Mouse (Mus musculus): Measurements from ENCODE around the gene Lysmd1.

Lysmd1 gene

GRCm38 (mm10) chr3:95136336-95136735, 2.4 kb downstream of the Lysmd1 start:
- DNase-seq (ENCODE audit: extremely low spot score, low read depth, low spot score), result no peak

DNA sequence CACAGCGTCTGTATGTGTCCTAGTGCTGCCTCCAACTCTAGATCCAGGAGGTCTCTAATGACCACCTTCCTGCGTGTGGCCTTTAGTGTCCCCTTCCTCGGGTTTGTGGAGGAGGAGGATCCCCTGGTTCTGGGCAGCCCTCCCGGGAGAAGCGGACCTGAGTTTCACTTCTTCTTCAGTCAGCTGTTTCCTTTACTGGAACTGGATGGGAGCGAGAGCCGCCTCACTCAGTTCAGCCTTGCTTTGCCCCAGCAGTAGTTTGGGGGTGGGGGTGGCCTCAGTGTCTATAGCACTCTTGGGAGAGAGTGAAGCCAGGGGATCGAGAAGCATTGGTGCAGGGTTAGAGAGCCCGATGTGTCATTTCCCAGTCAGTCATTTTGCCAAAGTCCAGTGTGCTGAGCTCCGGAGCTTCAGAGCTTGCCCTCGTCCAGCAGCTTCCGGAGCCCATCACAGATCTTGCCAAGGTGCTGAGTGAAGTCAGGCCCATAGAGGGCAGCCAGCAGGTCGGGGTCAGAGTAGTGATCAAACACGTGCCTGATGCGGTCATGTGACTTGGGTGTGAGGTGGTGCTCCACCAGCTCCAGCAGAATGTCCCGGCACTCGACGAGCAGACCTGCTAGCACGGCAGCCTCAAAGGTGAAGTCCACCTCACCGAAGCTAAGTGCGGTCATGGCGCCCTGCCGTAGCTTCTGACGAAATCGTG, 5.8 kb downstream of the Lysmd1 start:
- no peak for DNase-seq (ENCODE audit: extremely low spot score, low read depth, low spot score)

GRCm38 (mm10) chr3:95140289-95140595, 6.4 kb downstream of the Lysmd1 start:
- no peak for DNase-seq (ENCODE audit: extremely low spot score, low read depth, low spot score)

GRCm38 (mm10) chr3:95140795-95141194, 6.9 kb downstream of the Lysmd1 start:
- no peak for DNase-seq (ENCODE audit: extremely low spot score, low read depth, low spot score)

- DNase-seq (ENCODE audit: extremely low spot score, low read depth, low spot score), result no peak
These were observed 7.6 kb downstream of the Lysmd1 start for GRCm38 (mm10) chr3:95141474-95141873.

DNA sequence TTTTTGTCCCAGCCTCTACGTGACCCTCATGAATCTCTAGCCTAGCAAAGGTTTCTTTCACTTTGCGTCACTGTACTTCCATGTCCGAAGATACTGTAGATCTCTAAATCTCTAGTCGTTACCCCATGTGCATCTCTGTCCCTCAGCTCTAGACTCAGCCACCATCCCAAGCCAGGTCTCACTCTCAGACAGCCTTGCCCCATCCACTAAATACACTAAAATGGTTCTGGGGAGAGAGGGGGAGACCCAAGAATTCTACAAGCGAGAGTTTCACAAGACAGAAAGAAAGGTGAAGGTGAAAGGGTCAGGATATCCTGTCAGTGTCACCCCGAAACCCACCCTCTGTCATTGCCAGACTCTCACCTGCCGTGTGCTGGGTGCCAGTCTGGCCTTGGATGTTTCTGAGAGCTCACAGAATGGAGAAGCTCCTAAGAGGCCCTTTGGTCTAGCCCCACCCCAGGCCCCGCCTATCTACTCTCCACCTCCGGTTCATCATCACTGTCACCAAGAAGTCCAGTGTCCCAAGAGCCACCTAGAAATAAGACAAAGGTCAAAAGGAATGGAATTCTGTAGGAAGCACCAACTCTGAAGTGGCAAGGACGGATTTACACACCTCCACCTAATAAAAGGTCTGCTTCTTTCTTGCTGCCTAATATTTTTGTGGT, 8.2 kb downstream of the Lysmd1 start, which contains the start of gene Tnfaip8l2:
Gene Tnfaip8l2 (minus strand): TSS at position 409 of the 665 bp plus-strand sequence.
- no peak for DNase-seq (ENCODE audit: extremely low spot score, low read depth, low spot score)

DNA sequence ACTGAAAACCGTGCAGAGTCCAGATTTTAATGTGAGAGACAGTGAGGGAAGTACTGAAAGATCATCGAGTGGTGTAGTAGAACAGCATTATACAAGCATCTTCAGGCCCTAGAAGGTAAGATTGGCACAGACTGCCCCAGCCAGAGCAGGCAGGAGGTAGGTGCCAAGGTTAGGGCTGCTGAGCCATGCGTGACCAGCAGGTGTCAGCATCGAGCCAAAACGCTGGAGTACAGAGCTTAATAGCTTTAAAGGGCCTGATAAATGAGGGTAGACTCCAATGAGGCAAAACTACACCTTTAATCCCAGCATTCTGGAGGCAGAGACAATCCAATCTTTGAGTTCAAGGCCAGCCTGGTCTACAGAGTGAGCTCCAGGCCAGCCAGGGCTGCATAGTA, 8.7 kb downstream of the Lysmd1 start:
- DNase-seq (ENCODE audit: extremely low spot score, low read depth, low spot score), result peak; percentile 54

DNA sequence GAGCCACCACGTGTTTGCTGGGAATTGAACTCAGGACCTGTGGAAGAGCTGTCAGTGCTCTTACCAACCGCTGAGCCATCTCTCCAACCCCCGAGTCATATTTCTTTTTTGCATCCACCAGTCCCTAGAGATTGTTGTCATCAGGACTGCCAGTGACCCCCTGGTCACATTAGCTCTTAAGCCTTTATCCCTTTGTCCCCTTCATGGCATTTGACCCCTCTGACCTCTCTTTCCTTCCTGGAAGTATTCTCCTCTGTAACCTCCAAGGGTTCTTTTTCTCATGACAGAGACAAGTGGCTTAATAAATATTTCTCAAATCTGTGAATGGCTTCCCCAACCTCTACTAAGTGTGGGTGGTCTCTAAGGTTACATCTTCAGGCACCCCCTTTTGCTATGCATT, 14.0 kb downstream of the Lysmd1 start:
- DNase-seq (ENCODE audit: extremely low spot score, low read depth, low spot score), result no peak

DNA sequence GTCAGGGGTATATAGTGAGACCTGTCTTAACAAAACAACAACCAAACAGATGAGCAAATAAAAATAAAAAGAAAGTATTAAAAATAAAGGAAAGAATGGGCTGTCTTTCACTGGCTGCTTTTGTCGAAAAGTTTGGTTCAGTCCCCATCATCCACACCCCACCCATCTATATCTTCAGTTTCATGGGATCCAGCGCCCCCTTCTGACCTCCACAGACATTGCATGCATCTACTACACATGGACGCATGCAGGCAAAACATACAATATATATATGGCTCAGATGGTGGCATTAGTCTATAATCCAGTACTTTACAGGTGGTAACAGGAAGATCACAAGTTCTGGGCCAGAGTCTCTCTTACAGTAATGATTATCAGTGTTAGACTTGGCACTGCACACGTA, 20.0 kb downstream of the Lysmd1 start:
- DNase-seq (ENCODE audit: extremely low spot score, low read depth, low spot score), result no peak

GRCm38 (mm10) chr3:95159511-95159986, 25.7 kb downstream of the Lysmd1 start:
- DNase-seq (ENCODE audit: extremely low spot score, low read depth, low spot score), result no peak

DNA sequence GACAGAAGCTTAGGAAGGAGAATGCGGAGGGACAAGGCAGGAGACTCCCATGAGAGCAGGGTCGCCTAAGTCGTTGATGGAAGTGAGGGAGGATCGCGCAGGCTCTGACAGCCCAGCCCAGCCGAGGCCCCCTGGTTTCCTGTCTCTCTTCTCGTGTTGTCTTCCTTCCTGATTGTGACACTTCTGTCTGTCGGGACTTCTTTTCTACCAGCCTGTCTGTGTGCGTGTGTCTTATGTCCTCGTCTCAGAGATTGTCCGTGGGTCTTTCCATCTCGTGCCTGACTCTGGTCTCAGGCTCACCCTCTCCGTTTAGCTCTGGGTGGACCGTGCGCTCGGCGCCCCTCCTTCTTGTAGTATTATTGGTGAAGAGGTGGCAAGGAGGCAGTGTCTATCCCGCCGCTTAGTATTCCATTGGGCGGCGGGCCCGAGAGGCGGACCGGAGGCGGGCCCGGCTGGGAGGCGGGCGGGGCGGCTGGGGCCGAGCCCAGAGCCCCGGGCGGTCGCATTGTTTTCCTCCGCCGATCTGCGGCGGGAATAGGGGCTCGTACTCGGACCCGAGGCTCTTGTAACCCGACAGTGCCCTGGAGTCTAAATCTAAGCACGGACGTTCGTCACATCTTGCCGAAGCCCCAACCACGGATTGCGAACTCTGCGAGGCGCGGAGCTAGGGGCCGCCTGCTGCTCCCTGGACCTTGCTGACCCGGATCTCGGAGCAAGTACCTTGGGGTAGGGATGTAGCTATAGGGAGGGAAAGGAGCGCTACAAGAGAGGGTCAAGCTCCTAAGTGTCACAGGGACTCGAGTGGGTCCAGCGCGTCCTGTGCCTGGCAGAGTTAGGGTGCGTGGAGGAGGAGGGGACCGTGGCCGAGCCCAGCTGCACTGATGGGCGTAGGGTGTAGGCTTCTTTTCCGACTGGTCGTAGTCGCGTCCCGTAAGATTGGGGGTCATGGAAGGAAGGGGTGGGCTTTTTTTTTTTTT, 26.4 kb downstream of the Lysmd1 start, which contains the start of gene Sema6c:
Gene Sema6c (plus strand): TSS at position 471 of the 977 bp plus-strand sequence.
- DNase-seq (ENCODE audit: extremely low spot score, low read depth, low spot score), result peak; percentile 66

- no peak for DNase-seq (ENCODE audit: extremely low spot score, low read depth, low spot score)
These were observed 27.2 kb downstream of the Lysmd1 start for GRCm38 (mm10) chr3:95161041-95161551.

DNA sequence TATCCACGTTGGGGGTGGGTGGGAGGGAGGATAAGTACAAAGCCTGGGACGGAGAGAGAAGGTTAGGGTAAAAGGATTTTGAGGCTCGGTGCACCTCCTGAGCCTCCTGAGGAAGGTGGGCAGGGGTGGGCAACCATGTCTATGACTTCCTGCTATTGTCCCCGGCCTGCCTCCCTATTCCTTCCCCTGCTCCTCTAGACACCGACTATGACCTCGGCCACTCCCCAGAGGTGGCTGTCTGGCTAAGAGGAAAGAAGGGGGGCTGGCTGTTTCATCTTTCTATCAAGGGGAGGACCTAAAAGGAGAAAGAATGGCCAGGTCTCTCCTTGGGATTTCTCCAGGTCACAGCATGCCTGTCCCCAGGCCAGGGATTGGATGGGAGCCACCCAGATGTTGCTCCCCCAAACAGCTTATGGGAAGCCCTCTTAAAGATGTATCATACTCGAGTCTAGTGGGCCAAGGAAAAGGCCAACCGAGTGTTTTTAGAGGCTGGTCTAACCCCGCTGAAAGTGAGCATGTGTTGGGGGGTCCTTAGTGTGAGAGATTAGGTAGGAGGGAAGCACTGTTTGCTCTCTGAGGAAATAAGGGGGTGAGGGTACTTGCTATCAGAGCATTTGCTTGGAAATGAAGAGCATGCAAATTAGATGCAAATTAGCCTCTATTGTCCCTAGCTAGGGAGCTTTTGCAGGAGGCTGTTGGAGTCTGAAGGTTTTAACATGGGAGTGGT, 27.9 kb downstream of the Lysmd1 start:
- no peak for DNase-seq (ENCODE audit: extremely low spot score, low read depth, low spot score)

- no peak for DNase-seq (ENCODE audit: extremely low spot score, low read depth, low spot score)
These were observed 28.4 kb downstream of the Lysmd1 start for GRCm38 (mm10) chr3:95162345-95162628.

GRCm38 (mm10) chr3:95163419-95164255, 29.7 kb downstream of the Lysmd1 start:
- DNase-seq (ENCODE audit: extremely low spot score, low read depth, low spot score), result no peak

- no peak for DNase-seq (ENCODE audit: extremely low spot score, low read depth, low spot score)
These were observed 30.3 kb downstream of the Lysmd1 start for GRCm38 (mm10) chr3:95164256-95164550.

- no peak for DNase-seq (ENCODE audit: extremely low spot score, low read depth, low spot score)
These were observed 31.0 kb downstream of the Lysmd1 start for GRCm38 (mm10) chr3:95164840-95165239.

GRCm38 (mm10) chr3:95169996-95170395, 36.1 kb downstream of the Lysmd1 start:
- DNase-seq (ENCODE audit: extremely low spot score, low read depth, low spot score), result no peak

GRCm38 (mm10) chr3:95171105-95171504, 37.2 kb downstream of the Lysmd1 start:
- no peak for DNase-seq (ENCODE audit: extremely low spot score, low read depth, low spot score)
